Mouse (Mus musculus) adrenal gland, adult (tissue): ENCODE data around the gene Zswim7.
A peak's percentile ranks its signal among the peaks of the same experiment; 100 is the strongest.

ENCODE experiments used
- DNase-seq, 2 experiments: peaks; one replicate each; pipeline ENCODE4 v3.0.0; 2022 to 2023; ENCODE audit warnings: low spot score in 1 of 2; ENCODE audit not compliant: inconsistent age in 2 of 2

Zswim7 gene

GRCm38 (mm10) chr11:62259214-62259613 is 22.0 kb downstream of the Zswim7 start:
- DNase-seq, result no peak

- DNase-seq, result no peak
Measured at GRCm38 (mm10) chr11:62253380-62253779, 27.8 kb downstream of the Zswim7 start.

DNA sequence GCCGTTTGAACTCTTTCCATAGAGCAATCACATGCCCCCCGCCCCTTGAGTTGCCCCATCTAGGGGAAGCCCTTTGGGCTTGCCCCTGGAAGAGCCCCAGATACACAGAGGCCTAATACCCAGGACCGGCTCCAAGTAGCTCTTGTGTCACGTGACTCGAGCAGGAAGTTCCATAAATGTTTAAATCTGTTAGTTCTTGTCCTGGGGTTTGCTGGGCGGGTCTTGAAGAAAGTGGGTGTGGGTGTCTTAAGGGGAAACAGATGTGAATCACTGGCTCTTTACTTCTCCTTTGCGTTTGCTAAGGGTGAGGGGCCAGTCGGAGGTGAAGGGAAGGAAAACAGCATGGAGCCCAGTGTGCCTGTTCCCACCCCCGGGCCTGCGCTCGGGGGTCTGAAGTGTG is 30.1 kb downstream of the Zswim7 start:
- DNase-seq, result no peak

DNA sequence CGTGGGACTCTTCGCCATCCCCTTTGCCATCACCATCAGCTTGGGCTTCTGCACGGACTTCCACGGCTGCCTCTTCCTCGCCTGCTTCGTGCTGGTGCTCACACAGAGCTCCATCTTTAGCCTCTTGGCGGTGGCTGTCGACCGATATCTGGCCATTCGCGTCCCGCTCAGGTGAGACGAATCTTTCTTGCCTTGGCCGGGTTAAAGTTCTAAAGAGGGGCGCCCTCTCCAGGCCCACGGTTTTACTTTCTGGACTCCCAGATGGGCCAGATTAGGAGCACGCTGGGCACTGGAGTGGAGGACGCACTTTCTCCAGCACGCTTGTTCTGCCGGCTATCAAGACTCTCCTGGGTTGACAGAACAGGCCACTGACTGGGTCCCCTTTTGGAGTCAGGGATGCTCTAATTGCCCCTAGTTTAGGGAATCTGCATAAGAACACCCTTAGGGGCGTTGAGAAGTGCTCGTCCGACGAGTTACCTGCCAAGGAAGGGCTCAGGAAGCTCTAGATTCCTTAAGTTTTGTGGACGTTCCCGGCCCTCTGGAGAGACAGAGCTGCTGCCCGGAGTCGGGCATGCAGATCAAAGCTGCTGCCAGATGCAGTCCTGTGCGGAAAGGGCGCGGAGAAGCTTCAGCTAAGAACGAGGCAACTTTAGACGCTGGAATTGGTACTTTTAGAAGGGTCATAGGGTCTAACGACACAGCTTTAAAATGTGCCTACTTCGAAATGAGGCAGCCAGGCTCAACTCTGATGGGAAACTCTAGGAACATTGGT is 31.7 kb downstream of the Zswim7 start:
- peak; percentile 16 to 75 for DNase-seq

- peak; percentile 39 to 82 for DNase-seq
Measured at GRCm38 (mm10) chr11:62248401-62249244, 32.6 kb downstream of the Zswim7 start, which contains the start of gene Adora2b. TSS of gene Adora2b (plus strand) at chr11:62248984.

GRCm38 (mm10) chr11:62247759-62248400 is 33.3 kb downstream of the Zswim7 start:
- no peak for DNase-seq

DNA sequence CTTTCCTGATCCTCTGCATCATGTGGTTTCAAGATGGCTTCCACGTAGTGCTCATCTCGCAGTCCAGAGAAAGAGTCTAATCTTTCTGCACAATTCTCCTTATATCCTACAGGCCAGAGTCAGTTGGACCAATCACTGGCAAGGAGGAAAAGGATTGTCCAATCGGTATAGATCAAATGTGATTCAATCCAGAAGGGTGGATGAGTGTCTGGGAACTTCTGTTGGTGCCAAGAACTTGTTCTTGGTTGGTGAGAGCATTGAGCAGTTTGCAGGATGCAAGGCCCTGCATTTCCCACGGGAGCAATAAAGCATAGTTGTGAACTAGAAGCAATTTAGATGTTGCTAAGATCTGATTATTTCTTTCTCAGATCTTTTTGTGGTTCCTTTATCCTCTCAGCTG is 36.7 kb downstream of the Zswim7 start:
- DNase-seq, result no peak

DNA sequence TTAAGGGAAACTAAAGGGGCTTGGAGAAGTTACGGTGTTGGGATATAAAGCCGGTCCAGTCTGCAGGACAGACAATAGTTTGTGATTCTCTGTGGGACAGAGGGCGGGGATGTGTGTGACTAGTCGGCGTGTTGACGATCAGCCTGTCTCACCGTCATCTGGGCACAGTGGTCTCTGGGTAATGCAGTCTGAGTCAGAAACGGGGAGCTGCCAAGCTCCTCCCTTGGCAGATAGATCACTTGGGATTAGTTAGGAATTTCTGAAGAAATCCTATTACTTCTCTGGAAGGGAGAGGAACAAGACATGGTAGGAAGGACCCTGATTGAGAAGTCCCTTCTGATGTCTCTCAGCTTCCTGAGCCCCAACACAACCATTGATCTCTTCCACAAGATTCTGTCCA is 37.3 kb downstream of the Zswim7 start:
- no peak for DNase-seq

- DNase-seq, result no peak
Measured at GRCm38 (mm10) chr11:62240631-62241261, 40.4 kb downstream of the Zswim7 start.

GRCm38 (mm10) chr11:62224797-62225196 is 56.4 kb downstream of the Zswim7 start:
- DNase-seq, result peak in 1 of 2 experiments; percentile 25

- peak in 1 of 2 experiments; percentile 54 for DNase-seq
Measured at GRCm38 (mm10) chr11:62223962-62224361, 57.2 kb downstream of the Zswim7 start.

DNA sequence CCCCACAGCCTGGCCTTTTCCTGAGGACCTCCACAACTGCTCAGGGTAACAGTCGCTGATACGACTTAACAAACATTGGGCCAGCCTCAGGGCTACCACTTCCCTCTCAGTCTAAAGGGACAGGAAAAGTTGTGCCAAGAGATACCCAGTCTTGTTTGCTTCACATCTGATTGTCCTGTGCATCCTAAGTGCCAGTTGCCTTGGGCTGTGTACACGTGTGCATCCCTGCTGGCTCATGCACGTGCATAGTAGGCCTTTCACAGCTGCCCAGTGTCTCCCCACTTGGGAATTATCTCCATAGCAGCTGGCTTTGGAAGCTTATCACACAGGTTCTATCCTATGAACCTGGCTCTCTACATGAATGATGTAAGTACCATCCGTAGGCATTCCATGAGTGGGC is 57.8 kb downstream of the Zswim7 start:
- no peak for DNase-seq

DNA sequence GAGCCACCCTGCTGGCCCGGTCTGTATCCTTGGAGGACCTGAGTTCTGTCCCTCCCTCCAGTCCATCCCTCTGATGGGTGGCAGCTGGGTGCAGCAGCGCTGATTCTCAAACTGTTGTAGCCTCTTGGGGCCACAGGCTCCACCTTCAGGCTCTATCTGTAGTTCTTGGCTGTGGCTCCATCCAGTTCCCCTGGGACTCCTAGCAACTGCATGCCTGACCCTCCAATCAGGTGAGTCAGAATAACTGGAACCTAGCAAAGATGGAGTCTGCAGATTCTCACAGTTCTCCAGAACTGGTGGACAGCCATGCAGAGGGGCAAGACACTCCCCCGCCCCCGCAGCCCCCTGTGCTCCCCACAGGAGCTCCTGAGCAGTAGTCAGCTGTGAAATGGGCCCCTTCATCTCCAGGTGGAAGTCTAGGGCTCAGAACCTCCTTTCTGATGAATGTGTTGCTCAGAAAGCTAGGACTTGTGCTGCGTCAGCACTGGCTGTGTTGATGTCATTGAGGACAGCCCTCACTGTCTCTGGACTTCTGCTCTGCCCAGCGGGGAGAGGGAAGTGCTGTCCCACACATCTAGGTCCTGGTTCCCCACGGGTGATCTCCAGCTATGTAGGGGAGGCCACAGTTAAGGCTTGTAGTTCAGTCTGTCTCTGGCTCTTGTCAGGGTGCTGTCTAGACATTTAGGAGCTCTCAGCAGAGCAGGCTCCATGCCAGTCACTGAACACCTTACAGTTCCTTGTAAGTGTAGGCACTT is 60.2 kb downstream of the Zswim7 start:
- DNase-seq, result no peak

DNA sequence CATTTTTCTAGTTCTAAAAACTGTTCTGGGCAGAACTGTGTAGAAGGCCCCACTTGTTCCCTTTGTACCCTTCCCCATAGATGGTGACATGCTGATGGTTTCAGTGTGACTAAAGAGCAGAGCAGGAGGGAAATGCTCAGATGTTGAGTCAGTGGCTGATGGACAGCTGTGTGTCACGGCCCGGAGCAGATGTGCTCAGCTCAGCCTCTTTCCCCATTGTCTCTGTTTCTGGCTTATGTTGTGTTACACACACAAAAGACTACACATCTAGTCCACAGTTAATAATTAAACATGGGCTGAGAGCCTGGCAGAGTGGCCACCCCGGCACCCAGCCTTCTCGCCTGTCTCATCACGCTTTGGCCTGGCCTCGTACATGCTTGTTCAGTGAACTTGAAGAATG is 63.4 kb downstream of the Zswim7 start:
- no peak for DNase-seq
